Mouse (Mus musculus): ENCODE measurements around the gene Anxa2.
A peak's percentile ranks its signal among the peaks of the same experiment; 100 is the strongest.

Anxa2 gene

GRCm38 (mm10) chr9:69453901-69454666, 664 bp downstream of the Anxa2 start:
- no peaks in the 10 kb centered on the region for H3K36me3 ChIP-seq (ENCODE audit: control insufficient read depth, insufficient read depth, low read length, poor library complexity, severe bottlenecking)
- DNase-seq (ENCODE audit: low read depth, low spot score) = peak; percentile 38
- no peaks in the 10 kb centered on the region for H3K27me3 ChIP-seq (ENCODE audit: control insufficient read depth, insufficient read depth, low read length, poor library complexity, severe bottlenecking)

- no peaks in the 10 kb centered on the region for H3K27me3 ChIP-seq (ENCODE audit: control insufficient read depth, insufficient read depth, low read length, poor library complexity, severe bottlenecking)
- H3K36me3 ChIP-seq (ENCODE audit: control insufficient read depth, insufficient read depth, low read length, poor library complexity, severe bottlenecking) = no peaks in the 10 kb centered on the region
- no peak for DNase-seq (ENCODE audit: low read depth, low spot score)
These were observed 1.3 kb downstream of the Anxa2 start for GRCm38 (mm10) chr9:69454691-69455090.

GRCm38 (mm10) chr9:69455391-69455790, 2.0 kb downstream of the Anxa2 start:
- no peaks in the 10 kb centered on the region for H3K36me3 ChIP-seq (ENCODE audit: control insufficient read depth, insufficient read depth, low read length, poor library complexity, severe bottlenecking)
- no peak for DNase-seq (ENCODE audit: low read depth, low spot score)
- H3K27me3 ChIP-seq (ENCODE audit: control insufficient read depth, insufficient read depth, low read length, poor library complexity, severe bottlenecking) = no peaks in the 10 kb centered on the region

- Histone ChIP-seq H3K27me3 (ENCODE audit: control insufficient read depth, insufficient read depth, low read length, poor library complexity, severe bottlenecking) (no peaks in the 10 kb centered on the region), H3K36me3 (ENCODE audit: control insufficient read depth, insufficient read depth, low read length, poor library complexity, severe bottlenecking) (no peaks in the 10 kb centered on the region)
- DNase-seq (ENCODE audit: low read depth, low spot score) = no peak
These were observed 3.1 kb downstream of the Anxa2 start for GRCm38 (mm10) chr9:69456406-69457075.

- no peaks in the 10 kb centered on the region for H3K27me3 ChIP-seq (ENCODE audit: control insufficient read depth, insufficient read depth, low read length, poor library complexity, severe bottlenecking)
- no peak for DNase-seq (ENCODE audit: low read depth, low spot score)
- H3K36me3 ChIP-seq (ENCODE audit: control insufficient read depth, insufficient read depth, low read length, poor library complexity, severe bottlenecking) = no peaks in the 10 kb centered on the region
These were observed 3.7 kb downstream of the Anxa2 start for GRCm38 (mm10) chr9:69457143-69457542.

- DNase-seq (ENCODE audit: low read depth, low spot score) = no peak
- no peaks in the 10 kb centered on the region for H3K27me3 ChIP-seq (ENCODE audit: control insufficient read depth, insufficient read depth, low read length, poor library complexity, severe bottlenecking)
- no peaks in the 10 kb centered on the region for H3K36me3 ChIP-seq (ENCODE audit: control insufficient read depth, insufficient read depth, low read length, poor library complexity, severe bottlenecking)
These were observed 4.6 kb downstream of the Anxa2 start for GRCm38 (mm10) chr9:69457747-69458625.

GRCm38 (mm10) chr9:69458982-69459381, 5.6 kb downstream of the Anxa2 start:
- no peak for DNase-seq (ENCODE audit: low read depth, low spot score)
- Histone ChIP-seq H3K27me3 (ENCODE audit: control insufficient read depth, insufficient read depth, low read length, poor library complexity, severe bottlenecking) (no peaks in the 10 kb centered on the region), H3K36me3 (ENCODE audit: control insufficient read depth, insufficient read depth, low read length, poor library complexity, severe bottlenecking) (no peaks in the 10 kb centered on the region)

- Histone ChIP-seq H3K36me3 (ENCODE audit: control insufficient read depth, insufficient read depth, low read length, poor library complexity, severe bottlenecking) (no peaks in the 10 kb centered on the region), H3K27me3 (ENCODE audit: control insufficient read depth, insufficient read depth, low read length, poor library complexity, severe bottlenecking) (no peaks in the 10 kb centered on the region)
- DNase-seq (ENCODE audit: low read depth, low spot score) = no peak
These were observed 6.5 kb downstream of the Anxa2 start for GRCm38 (mm10) chr9:69459876-69460275.

GRCm38 (mm10) chr9:69463046-69463445, 9.6 kb downstream of the Anxa2 start:
- Histone ChIP-seq H3K36me3 (ENCODE audit: control insufficient read depth, insufficient read depth, low read length, poor library complexity, severe bottlenecking) (no peaks in the 10 kb centered on the region), H3K27me3 (ENCODE audit: control insufficient read depth, insufficient read depth, low read length, poor library complexity, severe bottlenecking) (no peaks in the 10 kb centered on the region)
- no peak for DNase-seq (ENCODE audit: low read depth, low spot score)

- Histone ChIP-seq H3K27me3 (ENCODE audit: control insufficient read depth, insufficient read depth, low read length, poor library complexity, severe bottlenecking) (no peaks in the 10 kb centered on the region), H3K36me3 (ENCODE audit: control insufficient read depth, insufficient read depth, low read length, poor library complexity, severe bottlenecking) (no peaks in the 10 kb centered on the region)
- DNase-seq (ENCODE audit: low read depth, low spot score) = no peak
These were observed 10.8 kb downstream of the Anxa2 start for GRCm38 (mm10) chr9:69464109-69464756.

- Histone ChIP-seq H3K36me3 (ENCODE audit: control insufficient read depth, insufficient read depth, low read length, poor library complexity, severe bottlenecking) (no peaks in the 10 kb centered on the region), H3K27me3 (ENCODE audit: control insufficient read depth, insufficient read depth, low read length, poor library complexity, severe bottlenecking) (no peaks in the 10 kb centered on the region)
- no peak for DNase-seq (ENCODE audit: low read depth, low spot score)
These were observed 12.7 kb downstream of the Anxa2 start for GRCm38 (mm10) chr9:69466098-69466497.

- Histone ChIP-seq H3K27me3 (ENCODE audit: control insufficient read depth, insufficient read depth, low read length, poor library complexity, severe bottlenecking) (no peaks in the 10 kb centered on the region), H3K36me3 (ENCODE audit: control insufficient read depth, insufficient read depth, low read length, poor library complexity, severe bottlenecking) (no peaks in the 10 kb centered on the region)
- DNase-seq (ENCODE audit: low read depth, low spot score) = no peak
These were observed 14.0 kb downstream of the Anxa2 start for GRCm38 (mm10) chr9:69467310-69467939.

GRCm38 (mm10) chr9:69468991-69469390, 15.6 kb downstream of the Anxa2 start:
- Histone ChIP-seq H3K27me3 (ENCODE audit: control insufficient read depth, insufficient read depth, low read length, poor library complexity, severe bottlenecking) (no peaks in the 10 kb centered on the region), H3K36me3 (ENCODE audit: control insufficient read depth, insufficient read depth, low read length, poor library complexity, severe bottlenecking) (no peaks in the 10 kb centered on the region)
- no peak for DNase-seq (ENCODE audit: low read depth, low spot score)

- DNase-seq (ENCODE audit: low read depth, low spot score) = no peak
- no peaks in the 10 kb centered on the region for H3K27me3 ChIP-seq (ENCODE audit: control insufficient read depth, insufficient read depth, low read length, poor library complexity, severe bottlenecking)
- H3K36me3 ChIP-seq (ENCODE audit: control insufficient read depth, insufficient read depth, low read length, poor library complexity, severe bottlenecking) = no peaks in the 10 kb centered on the region
These were observed 16.9 kb downstream of the Anxa2 start for GRCm38 (mm10) chr9:69470362-69470761.

Measured in splenic B cell, adult 2 months (primary cell).